Mouse (Mus musculus): ENCODE results near the gene Hoxd10. TPM values are rescaled to one million over a fixed set of nuclear protein-coding genes. Genes with fewer than 3 reads are reported as not detected.

Hoxd10 gene
- polyA plus RNA-seq, 2 experiments, result 0.07 TPM; not detected in 1

- WGBS (ENCODE audit: insufficient replicate concordance), result 3% methylated on average over 36 of the region's 36 CpGs
- H3K27ac ChIP-seq, result no peak overlapping the region
- no peak for DNase-seq (ENCODE audit: low read depth in 3 of 3, low spot score in 3 of 3)
- H3K4me3 ChIP-seq (ENCODE audit: insufficient read depth in 1 of 2, low read depth in 2 of 2, low read length in 2 of 2), result no peak overlapping the region
- no peaks in the 10 kb centered on the region for H3K9me3 ChIP-seq (ENCODE audit: control insufficient read depth, low read length)
- peaks cover 96% of the 10 kb centered on the region for H3K27me3 ChIP-seq (ENCODE audit: control insufficient read depth, insufficient read depth, low read length)
- no peak for ATAC-seq (ENCODE audit: insufficient read depth)
- no peaks in the 10 kb centered on the region for H3K36me3 ChIP-seq (replicated peaks; ENCODE audit: control insufficient read depth, insufficient read depth, low read depth)
- TF ChIP-seq EP300 (IDR thresholded peaks at IDR 0.05; ENCODE audit: low read depth) (no peak), CTCF (IDR thresholded peaks at IDR 0.05; ENCODE audit: low read depth) (no peak)
- H3K9ac ChIP-seq (replicated peaks), result no peak overlapping the region
- no peak overlapping the region for H3K4me2 ChIP-seq (ENCODE audit: low read depth)
- no peaks in the 10 kb centered on the region for H3K4me1 ChIP-seq (replicated peaks; ENCODE audit: control insufficient read depth in 2 of 2, insufficient read depth in 2 of 2, low read length in 1 of 2)
Observed at GRCm38 (mm10) chr2:74667191-74667841, 24.4 kb upstream of the Hoxd10 start.

GRCm38 (mm10) chr2:74667842-74668357 is 23.8 kb upstream of the Hoxd10 start, which contains the start of gene Hoxd13:
Hoxd13 (plus strand) TSS chr2:74668310.
- no peak for ATAC-seq (ENCODE audit: insufficient read depth)

GRCm38 (mm10) chr2:74668370-74669229 is 23.1 kb upstream of the Hoxd10 start:
- Histone ChIP-seq H3K27me3 (ENCODE audit: control insufficient read depth, insufficient read depth, low read length) (peaks cover 96% of the 10 kb centered on the region), H3K4me1 (replicated peaks; ENCODE audit: control insufficient read depth in 2 of 2, insufficient read depth in 2 of 2, low read length in 1 of 2) (no peaks in the 10 kb centered on the region), H3K4me2 (ENCODE audit: low read depth) (peak overlapping the region; percentile 32), H3K36me3 (replicated peaks; ENCODE audit: control insufficient read depth, insufficient read depth, low read depth) (no peaks in the 10 kb centered on the region), H3K9ac (replicated peaks) (no peak overlapping the region), H3K4me3 (ENCODE audit: insufficient read depth in 1 of 2, low read depth in 2 of 2, low read length in 2 of 2) (peak overlapping the region in 1 of 2 experiments; percentile 23; a peak in 2 of 4 replicates), H3K9me3 (ENCODE audit: control insufficient read depth, low read length) (no peaks in the 10 kb centered on the region), H3K27ac (no peak overlapping the region)
- TF ChIP-seq CTCF (IDR thresholded peaks at IDR 0.05; ENCODE audit: low read depth) (no peak), EP300 (IDR thresholded peaks at IDR 0.05; ENCODE audit: low read depth) (no peak)
- under 1% methylated on average over 68 of the region's 74 CpGs for WGBS (ENCODE audit: insufficient replicate concordance)
- ATAC-seq (ENCODE audit: insufficient read depth), result no peak
- no peak for DNase-seq (ENCODE audit: low read depth in 3 of 3, low spot score in 3 of 3)

More at GRCm38 (mm10) chr2:74667842-74668357, 23.8 kb upstream of the Hoxd10 start, which contains the start of gene Hoxd13:
- TF ChIP-seq EP300 (IDR thresholded peaks at IDR 0.05; ENCODE audit: low read depth) (no peak), CTCF (IDR thresholded peaks at IDR 0.05; ENCODE audit: low read depth) (no peak)
- Histone ChIP-seq H3K27ac (no peak within 1 kb of the TSS), H3K4me2 (ENCODE audit: low read depth) (peak within 1 kb of the TSS; percentile 32), H3K4me3 (ENCODE audit: insufficient read depth in 1 of 2, low read depth in 2 of 2, low read length in 2 of 2) (peak within 1 kb of the TSS in 1 of 2 experiments; percentile 23; a peak in 2 of 4 replicates), H3K4me1 (replicated peaks; ENCODE audit: control insufficient read depth in 2 of 2, insufficient read depth in 2 of 2, low read length in 1 of 2) (no peaks in the 10 kb centered on the region), H3K36me3 (replicated peaks; ENCODE audit: control insufficient read depth, insufficient read depth, low read depth) (no peaks in the 10 kb centered on the region), H3K9me3 (ENCODE audit: control insufficient read depth, low read length) (no peaks in the 10 kb centered on the region), H3K9ac (replicated peaks) (no peak within 1 kb of the TSS), H3K27me3 (ENCODE audit: control insufficient read depth, insufficient read depth, low read length) (peaks cover 96% of the 10 kb centered on the region)
- WGBS (ENCODE audit: insufficient replicate concordance), result under 1% methylated on average over 40 of the region's 51 CpGs
- DNase-seq (ENCODE audit: low read depth in 3 of 3, low spot score in 3 of 3), result no peak

GRCm38 (mm10) chr2:74669230-74669578 is 22.5 kb upstream of the Hoxd10 start:
- DNase-seq (ENCODE audit: low read depth in 3 of 3, low spot score in 3 of 3), result no peak
- WGBS (ENCODE audit: insufficient replicate concordance), result 2% methylated on average over 3 of the region's 3 CpGs

More at GRCm38 (mm10) chr2:74669230-74669578, 22.5 kb upstream of the Hoxd10 start:
- H3K4me3 ChIP-seq (ENCODE audit: insufficient read depth in 1 of 2, low read depth in 2 of 2, low read length in 2 of 2), result no peak overlapping the region
- H3K27ac ChIP-seq, result no peak overlapping the region
- H3K27me3 ChIP-seq (ENCODE audit: control insufficient read depth, insufficient read depth, low read length), result peaks cover 96% of the 10 kb centered on the region
- no peak for ATAC-seq (ENCODE audit: insufficient read depth)
- H3K36me3 ChIP-seq (replicated peaks; ENCODE audit: control insufficient read depth, insufficient read depth, low read depth), result no peaks in the 10 kb centered on the region
- TF ChIP-seq EP300 (IDR thresholded peaks at IDR 0.05; ENCODE audit: low read depth) (no peak), CTCF (IDR thresholded peaks at IDR 0.05; ENCODE audit: low read depth) (no peak)
- no peaks in the 10 kb centered on the region for H3K9me3 ChIP-seq (ENCODE audit: control insufficient read depth, low read length)
- no peaks in the 10 kb centered on the region for H3K4me1 ChIP-seq (replicated peaks; ENCODE audit: control insufficient read depth in 2 of 2, insufficient read depth in 2 of 2, low read length in 1 of 2)
- H3K4me2 ChIP-seq (ENCODE audit: low read depth), result no peak overlapping the region
- no peak overlapping the region for H3K9ac ChIP-seq (replicated peaks)

All from liver, embryonic 14.5 days (tissue).